Mouse (Mus musculus) brain, embryonic 14.5 days (tissue): Measurements from ENCODE around the gene Rtf2.

ENCODE experiments used
- CTCF ChIP-seq: fragments of 200-500 bp; IDR thresholded peaks from 2 replicates; pipeline ENCODE4 v1.5.1; 2012; ENCODE audit warnings: inconsistent platforms, mild to moderate bottlenecking, moderate library complexity, borderline replicate concordance; ENCODE audit not compliant: insufficient read depth, insufficient read length; ENCODE audit errors: extremely low read depth
- POLR2A ChIP-seq: fragments of 200-500 bp; IDR thresholded peaks from 2 replicates; pipeline ENCODE4 v1.6.1; 2012; ENCODE audit warnings: mild to moderate bottlenecking, inconsistent platforms, borderline replicate concordance; ENCODE audit not compliant: poor library complexity, insufficient read depth, insufficient read length, severe bottlenecking; ENCODE audit errors: extremely low read depth

- TF ChIP-seq CTCF (no peak), POLR2A (no peak)
Observed at GRCm38 (mm10) chr2:172460647-172461046, 20.3 kb downstream of the Rtf2 start.
